Mouse (Mus musculus) testis, adult 2 months (tissue): Measurements from ENCODE around the gene Trem2. TPM values are rescaled to one million over a fixed set of nuclear protein-coding genes. Genes with fewer than 3 reads are reported as not detected.

Experiments
- H3K27ac ChIP-seq: fragments of 200-500 bp; 2 replicates; pipeline ENCODE4 v1.5.1; 2012; ENCODE audit warnings: low read depth, low read length; ENCODE audit not compliant: control insufficient read depth, insufficient read depth
- H3K27me3 ChIP-seq: fragments of 200-500 bp; 2 replicates; pipeline ENCODE4 v1.6.1; 2012; ENCODE audit warnings: mild to moderate bottlenecking, low read length, moderate library complexity; ENCODE audit not compliant: control insufficient read depth, insufficient read depth
- H3K36me3 ChIP-seq: fragments of 200-500 bp; 2 replicates; pipeline ENCODE4 v1.6.1; 2012; ENCODE audit warnings: mild to moderate bottlenecking, low read length; ENCODE audit not compliant: control insufficient read depth, insufficient read depth
- H3K4me1 ChIP-seq: fragments of 200-500 bp; 2 replicates; pipeline ENCODE4 v1.6.1; 2012; ENCODE audit warnings: low read length; ENCODE audit not compliant: control insufficient read depth, insufficient read depth
- H3K4me3 ChIP-seq: fragments of 200-500 bp; 2 replicates; pipeline ENCODE4 v1.5.1; 2012; ENCODE audit warnings: low read depth, mild to moderate bottlenecking, low read length, moderate library complexity, mixed read lengths; ENCODE audit not compliant: control insufficient read depth
- CTCF ChIP-seq: fragments of 200-500 bp; IDR thresholded peaks from 2 replicates; pipeline ENCODE4 v1.5.1; 2012; ENCODE audit warnings: low read depth, mild to moderate bottlenecking, inconsistent platforms, low read length, moderate library complexity; ENCODE audit not compliant: control insufficient read depth, insufficient read depth, insufficient replicate concordance
- POLR2A ChIP-seq: fragments of 200-500 bp; IDR thresholded peaks from 2 replicates; pipeline ENCODE4 v1.6.1; 2012; ENCODE audit warnings: low read depth, mild to moderate bottlenecking, inconsistent platforms, low read length, moderate library complexity; ENCODE audit not compliant: control insufficient read depth
- polyA plus RNA-seq: library from polyadenylated mRNA; depleted of rRNA; stranded (reverse); fragments of >200 nt; gene quantifications from 2 replicates; pipeline ENCODE4 v1.2.3, GENCODE M21; 2012

The Trem2 gene
- polyA plus RNA-seq, 1 experiment, result 1.3 TPM

DNA sequence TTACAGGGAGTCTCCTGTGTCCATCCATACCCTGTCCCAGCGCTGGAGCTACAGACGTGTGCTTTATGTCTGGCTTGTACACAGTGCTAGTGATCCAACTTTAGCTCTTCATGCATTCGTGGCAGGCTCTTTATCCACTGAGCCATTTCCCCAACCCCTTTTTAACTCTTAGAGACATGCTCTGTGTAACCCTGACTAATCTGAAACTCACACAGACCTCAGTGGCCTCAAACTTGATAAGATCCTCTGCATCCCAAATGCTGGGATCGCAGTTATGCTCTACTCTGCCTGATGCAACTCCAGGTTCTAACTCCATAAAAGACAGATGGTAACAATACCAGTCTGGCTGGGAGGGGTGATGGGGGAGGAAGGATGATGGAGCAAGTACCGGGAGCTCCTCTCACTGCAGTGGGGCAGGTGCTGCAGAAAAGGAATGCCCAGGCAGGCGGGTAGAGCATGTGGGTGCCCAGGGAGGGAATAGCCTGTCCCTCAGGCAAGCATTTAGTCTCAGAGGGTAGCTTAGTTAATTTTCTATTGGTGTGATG is 17.3 kb downstream of the Trem2 start:
- no peaks in the 10 kb centered on the region for H3K27me3 ChIP-seq
- peaks cover 4% of the 10 kb centered on the region; the same call in 1 of the 2 replicates for H3K4me1 ChIP-seq
- H3K4me3 ChIP-seq, result no peak overlapping the region
- no peaks in the 10 kb centered on the region for H3K36me3 ChIP-seq
- TF ChIP-seq CTCF (no peak), POLR2A (no peak)
- H3K27ac ChIP-seq, result no peak overlapping the region

DNA sequence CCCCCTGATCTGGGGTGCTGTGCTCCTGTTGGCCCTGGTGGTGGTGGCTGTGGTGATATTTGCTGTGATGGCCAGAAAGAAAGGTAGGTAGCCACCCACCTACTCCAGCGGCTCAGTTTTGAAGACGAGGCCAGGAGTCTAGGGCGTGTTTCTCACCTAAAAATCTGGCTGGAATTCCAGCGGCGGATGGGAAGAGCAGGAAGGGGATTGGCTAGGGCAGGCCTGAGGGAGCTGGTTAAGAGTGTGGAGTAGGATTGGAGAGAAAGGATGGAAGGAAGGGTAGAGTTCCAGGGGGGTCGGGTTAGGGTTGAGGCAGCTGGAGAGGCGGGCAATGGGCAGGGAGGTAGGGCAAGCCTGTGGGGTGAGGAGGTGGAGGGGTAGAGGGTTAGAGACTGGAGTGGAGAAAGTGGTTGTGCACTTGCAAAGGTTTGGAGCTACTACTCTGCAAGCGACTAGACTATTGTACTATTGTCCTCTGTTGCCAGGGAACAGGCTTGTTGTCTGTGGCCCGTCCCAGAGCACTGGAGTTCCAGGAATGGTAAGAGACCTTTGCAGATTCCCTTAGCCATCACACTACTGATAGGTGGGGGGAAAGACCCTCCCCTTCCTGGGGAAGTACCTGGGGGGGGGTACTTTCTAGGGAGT is 19.4 kb downstream of the Trem2 start:
- no peak for TF ChIP-seq CTCF
- no peak for TF ChIP-seq POLR2A
- H3K27ac ChIP-seq, result no peak overlapping the region
- H3K4me1 ChIP-seq, result peaks cover 4% of the 10 kb centered on the region; the same call in 1 of the 2 replicates
- H3K4me3 ChIP-seq, result no peak overlapping the region
- H3K36me3 ChIP-seq, result no peaks in the 10 kb centered on the region
- H3K27me3 ChIP-seq, result no peaks in the 10 kb centered on the region

DNA sequence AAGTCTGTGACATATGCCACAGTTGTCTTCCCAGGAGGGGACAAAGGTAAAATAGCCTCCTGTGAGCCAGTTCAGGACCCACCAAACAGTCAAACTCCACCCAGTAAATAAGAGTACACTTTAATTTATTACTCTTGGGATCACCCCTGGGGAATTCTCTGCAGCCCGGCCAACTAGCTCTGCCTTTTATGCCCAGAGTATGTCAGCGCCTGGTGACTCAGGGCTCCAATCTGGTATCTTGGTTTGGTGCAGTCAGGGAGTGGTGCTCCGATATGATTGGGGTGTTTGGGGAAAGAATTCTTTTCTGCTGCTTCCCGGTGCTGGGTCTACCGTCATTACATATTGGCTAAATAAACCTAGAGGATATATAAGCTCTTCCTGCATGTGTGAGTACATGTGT is 20.6 kb downstream of the Trem2 start:
- Histone ChIP-seq H3K27me3 (no peaks in the 10 kb centered on the region), H3K4me3 (no peak overlapping the region), H3K27ac (no peak overlapping the region), H3K36me3 (no peaks in the 10 kb centered on the region), H3K4me1 (peaks cover 4% of the 10 kb centered on the region; the same call in 1 of the 2 replicates)
- TF ChIP-seq POLR2A (no peak), CTCF (no peak)

DNA sequence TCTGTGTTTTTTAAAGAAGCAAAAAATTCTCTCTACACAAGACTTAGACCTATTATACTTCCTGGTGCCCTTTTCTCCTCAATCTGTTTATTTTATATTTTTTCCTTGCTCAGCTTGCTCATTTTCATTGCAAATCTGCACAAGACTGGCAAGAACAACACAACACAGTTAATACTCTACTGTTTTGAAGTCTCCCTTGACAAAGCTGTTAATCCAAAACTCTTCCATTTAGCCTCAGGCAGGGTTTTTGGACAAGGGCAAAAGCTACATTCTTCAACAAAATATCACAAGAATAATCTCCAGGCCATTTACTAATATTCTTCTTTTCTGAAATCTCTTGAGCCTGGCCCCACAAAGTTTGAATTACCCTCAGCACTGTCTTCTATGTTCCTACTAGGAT is 25.4 kb downstream of the Trem2 start:
- TF ChIP-seq CTCF (no peak), POLR2A (no peak)
- Histone ChIP-seq H3K27ac (no peak overlapping the region), H3K27me3 (no peaks in the 10 kb centered on the region), H3K4me3 (no peak overlapping the region), H3K4me1 (no peaks in the 10 kb centered on the region), H3K36me3 (no peaks in the 10 kb centered on the region)

DNA sequence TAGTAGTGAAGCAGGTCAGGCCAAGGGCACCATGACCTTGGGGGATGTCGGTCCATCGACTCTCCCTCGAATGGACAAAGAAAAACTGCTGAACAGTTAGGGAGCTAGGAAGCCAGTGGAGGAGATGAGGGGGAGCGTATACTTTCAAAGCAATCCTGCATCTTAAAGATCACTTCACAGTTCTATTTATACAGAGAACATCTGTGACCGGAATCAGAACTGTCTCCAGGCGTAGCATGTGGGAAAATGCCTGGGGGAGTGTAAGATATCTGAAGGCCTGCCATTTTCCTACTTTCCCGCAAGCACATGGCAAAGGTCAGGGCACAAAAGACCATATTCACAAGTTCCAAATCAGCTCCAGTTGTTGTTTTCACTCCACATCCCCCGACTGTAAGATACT is 26.8 kb downstream of the Trem2 start:
- Histone ChIP-seq H3K27me3 (no peaks in the 10 kb centered on the region), H3K36me3 (no peaks in the 10 kb centered on the region), H3K4me1 (no peaks in the 10 kb centered on the region), H3K27ac (no peak overlapping the region), H3K4me3 (no peak overlapping the region)
- TF ChIP-seq CTCF, result no peak
- TF ChIP-seq POLR2A, result no peak

DNA sequence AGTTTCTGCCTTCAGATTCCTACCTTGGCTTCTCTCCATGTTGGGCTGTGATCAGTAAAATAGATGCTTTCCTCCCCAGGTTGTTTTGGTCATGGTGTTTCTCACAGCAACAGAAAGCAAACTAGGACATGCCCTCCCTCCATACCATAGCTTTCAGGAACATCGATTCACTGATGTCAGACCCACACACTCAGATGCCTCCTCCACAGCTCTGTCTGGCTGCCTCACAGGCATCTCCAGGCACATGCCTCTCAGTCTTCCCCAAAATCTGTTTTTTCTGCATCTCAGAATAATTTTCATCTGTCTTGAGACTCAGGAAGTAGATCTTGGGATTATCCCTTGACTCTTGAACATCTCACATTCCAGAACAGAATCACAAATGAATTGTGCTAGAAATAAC is 29.9 kb downstream of the Trem2 start:
- no peaks in the 10 kb centered on the region for H3K27me3 ChIP-seq
- TF ChIP-seq POLR2A (no peak), CTCF (no peak)
- no peak overlapping the region for H3K4me3 ChIP-seq
- H3K36me3 ChIP-seq, result no peaks in the 10 kb centered on the region
- no peak overlapping the region for H3K27ac ChIP-seq
- no peaks in the 10 kb centered on the region for H3K4me1 ChIP-seq

DNA sequence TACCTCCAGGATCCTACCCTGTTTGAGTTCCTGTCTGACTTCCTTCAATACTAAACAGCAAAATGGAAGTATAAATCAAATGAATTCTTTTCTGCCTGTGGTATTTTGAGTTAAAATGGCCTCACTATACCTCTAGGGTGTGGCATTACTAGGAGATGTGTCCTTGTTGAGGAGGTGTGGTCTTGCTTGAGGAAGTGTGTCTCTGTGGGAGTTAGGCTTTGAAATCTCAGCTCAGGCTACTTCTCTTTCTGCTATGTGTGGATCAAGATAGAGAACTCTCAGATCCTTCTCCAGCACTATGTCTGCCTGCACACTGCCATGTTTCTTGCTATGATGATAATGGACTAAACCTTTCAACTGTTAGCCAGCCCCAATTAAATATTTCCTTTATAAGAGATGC is 32.8 kb downstream of the Trem2 start:
- TF ChIP-seq POLR2A, result no peak
- no peak for TF ChIP-seq CTCF
- Histone ChIP-seq H3K27me3 (no peaks in the 10 kb centered on the region), H3K4me3 (no peak overlapping the region), H3K4me1 (no peaks in the 10 kb centered on the region), H3K27ac (no peak overlapping the region), H3K36me3 (no peaks in the 10 kb centered on the region)
